Mouse (Mus musculus) MEL (cell line): ENCODE results near the gene Papss2. TPM values are rescaled to one million over a fixed set of nuclear protein-coding genes. Genes with fewer than 3 reads are reported as not detected.

Experiments
- DNase-seq: peaks from one replicate; pipeline ENCODE4 v3.0.0; 2011; ENCODE audit warnings: low read depth, low spot score
- H3K27ac ChIP-seq: 2 replicates; pipeline ENCODE4 v1.5.1; 2012; ENCODE audit warnings: low read depth, mild to moderate bottlenecking, control low read depth, low read length, moderate library complexity; ENCODE audit not compliant: control insufficient read depth
- H3K27me3 ChIP-seq, 2 experiments: fragments of 150-350 bp in 1 of 2; sonication (generic) in 1 of 2; 2 replicates each; pipeline ENCODE4 v1.6.1; 2012; ENCODE audit warnings: low read length in 2 of 2, mild to moderate bottlenecking in 2 of 2, improper control_type of control experiment in 1 of 2, moderate library complexity in 1 of 2; ENCODE audit not compliant: insufficient read depth in 2 of 2, control insufficient read depth in 1 of 2
- H3K36me3 ChIP-seq, 2 experiments: 2 replicates each; pipeline ENCODE4 v1.6.1; 2012 to 2014; ENCODE audit warnings: low read length in 2 of 2, improper control_type of control experiment in 1 of 2, inconsistent platforms in 1 of 2, mild to moderate bottlenecking in 1 of 2; ENCODE audit not compliant: insufficient read depth in 2 of 2, control insufficient read depth in 1 of 2
- H3K4me1 ChIP-seq, 2 experiments: fragments of 150-350 bp in 1 of 2; sonication (generic) in 1 of 2; 2 replicates each; pipeline ENCODE4 v1.6.1; 2012; ENCODE audit warnings: low read length in 2 of 2, improper control_type of control experiment in 1 of 2, mild to moderate bottlenecking in 1 of 2; ENCODE audit not compliant: insufficient read depth in 2 of 2, control insufficient read depth in 1 of 2
- H3K4me3 ChIP-seq, 2 experiments: fragments of 150-350 bp in 1 of 2; sonication (generic) in 1 of 2; 2 replicates each; pipeline ENCODE4 v1.5.1; 2012; ENCODE audit warnings: low read depth in 2 of 2, low read length in 2 of 2, mild to moderate bottlenecking in 2 of 2, moderate library complexity in 2 of 2, control low read depth in 1 of 2, improper control_type of control experiment in 1 of 2; ENCODE audit not compliant: control insufficient read depth in 1 of 2, insufficient read depth in 1 of 2
- H3K79me2 ChIP-seq: 2 replicates; pipeline ENCODE4 v1.6.1; 2012; ENCODE audit warnings: mild to moderate bottlenecking, low read length, moderate library complexity; ENCODE audit not compliant: control insufficient read depth, poor library complexity, insufficient read depth
- H3K9ac ChIP-seq: 2 replicates; pipeline ENCODE4 v1.6.1; 2012; ENCODE audit warnings: low read depth, mild to moderate bottlenecking, control low read depth, low read length, moderate library complexity; ENCODE audit not compliant: control insufficient read depth, poor library complexity, severe bottlenecking
- H3K9me3 ChIP-seq: fragments of 150-350 bp; sonication (generic); replicated peaks from 2 replicates; pipeline ENCODE4 v1.6.1; 2012; ENCODE audit warnings: mild to moderate bottlenecking, low read length, improper control_type of control experiment, moderate library complexity; ENCODE audit not compliant: insufficient read depth
- BHLHE40 ChIP-seq: IDR thresholded peaks from 2 replicates; pipeline ENCODE4 v1.6.1; 2012; ENCODE audit warnings: low read depth, mild to moderate bottlenecking, inconsistent platforms, low read length, improper control_type of control experiment, borderline replicate concordance
- E2F4 ChIP-seq: IDR thresholded peaks from 2 replicates; pipeline ENCODE4 v1.6.1; 2011; ENCODE audit warnings: low read depth, low read length, improper control_type of control experiment, borderline replicate concordance
- ELF1 ChIP-seq: IDR thresholded peaks from 2 replicates; pipeline ENCODE4 v1.6.1; 2014; ENCODE audit warnings: low read depth, mild to moderate bottlenecking, inconsistent platforms, low read length, improper control_type of control experiment, moderate library complexity
- EP300 ChIP-seq, 2 experiments: IDR thresholded peaks; 2 replicates each; pipeline ENCODE4 v1.6.1; 2011; ENCODE audit warnings: improper control_type of control experiment in 2 of 2, low read length in 2 of 2, low read depth in 1 of 2, mild to moderate bottlenecking in 1 of 2
- MAFK ChIP-seq: IDR thresholded peaks from 2 replicates; pipeline ENCODE4 v1.6.1; 2011; ENCODE audit warnings: low read depth, mild to moderate bottlenecking, low read length, improper control_type of control experiment, borderline replicate concordance
- MAX ChIP-seq: IDR thresholded peaks from 2 replicates; pipeline ENCODE4 v1.6.1; 2011; ENCODE audit warnings: low read length, improper control_type of control experiment
- MAZ ChIP-seq: IDR thresholded peaks from 2 replicates; pipeline ENCODE4 v1.6.1; 2012; ENCODE audit warnings: low read depth, mild to moderate bottlenecking, inconsistent platforms, low read length, improper control_type of control experiment
- MXI1 ChIP-seq: IDR thresholded peaks from 2 replicates; pipeline ENCODE4 v1.6.1; 2011; ENCODE audit warnings: mild to moderate bottlenecking, low read depth, low read length, improper control_type of control experiment
- NELFE ChIP-seq: IDR thresholded peaks from 2 replicates; pipeline ENCODE4 v1.6.1; 2011; ENCODE audit warnings: low read depth, low read length, improper control_type of control experiment
- POLR2A ChIP-seq, 2 experiments: IDR thresholded peaks; 2 replicates each; pipeline ENCODE4 v1.6.1; 2011 to 2012; ENCODE audit warnings: low read length in 2 of 2, mild to moderate bottlenecking in 2 of 2, control low read depth in 1 of 2, improper control_type of control experiment in 1 of 2, low read depth in 1 of 2, moderate library complexity in 1 of 2; ENCODE audit not compliant: control insufficient read depth in 1 of 2, insufficient read depth in 1 of 2, poor library complexity in 1 of 2
- RAD21 ChIP-seq: IDR thresholded peaks from 2 replicates; pipeline ENCODE4 v1.6.1; 2011; ENCODE audit warnings: mild to moderate bottlenecking, low read depth, low read length, improper control_type of control experiment
- RCOR1 ChIP-seq: IDR thresholded peaks from 2 replicates; pipeline ENCODE4 v1.6.1; 2012; ENCODE audit warnings: low read depth, mild to moderate bottlenecking, inconsistent platforms, low read length, improper control_type of control experiment
- SIN3A ChIP-seq: IDR thresholded peaks from 2 replicates; pipeline ENCODE4 v1.6.1; 2012; ENCODE audit warnings: low read length, improper control_type of control experiment, inconsistent platforms
- TCF12 ChIP-seq: IDR thresholded peaks from 2 replicates; pipeline ENCODE4 v1.6.1; 2014; ENCODE audit warnings: low read depth, mild to moderate bottlenecking, inconsistent platforms, low read length, improper control_type of control experiment, moderate library complexity
- UBTF ChIP-seq: IDR thresholded peaks from 2 replicates; pipeline ENCODE4 v1.6.1; 2012; ENCODE audit warnings: low read depth, mild to moderate bottlenecking, inconsistent platforms, low read length, improper control_type of control experiment, moderate library complexity, borderline replicate concordance; ENCODE audit not compliant: insufficient read depth
- USF2 ChIP-seq, 2 experiments: IDR thresholded peaks; 2 replicates each; pipeline ENCODE4 v1.6.1; 2011 to 2012; ENCODE audit warnings: improper control_type of control experiment in 2 of 2, low read length in 2 of 2, borderline replicate concordance in 1 of 2, inconsistent platforms in 1 of 2, low read depth in 1 of 2, mild to moderate bottlenecking in 1 of 2; ENCODE audit not compliant: insufficient read depth in 1 of 2
- ZC3H11A ChIP-seq: IDR thresholded peaks from 2 replicates; pipeline ENCODE4 v1.6.1; 2012; ENCODE audit warnings: low read depth, mild to moderate bottlenecking, inconsistent platforms, low read length, improper control_type of control experiment
- ZKSCAN1 ChIP-seq: IDR thresholded peaks from 2 replicates; pipeline ENCODE4 v1.6.1; 2012; ENCODE audit warnings: low read depth, mild to moderate bottlenecking, inconsistent platforms, low read length, improper control_type of control experiment, moderate library complexity
- ZMIZ1 ChIP-seq: IDR thresholded peaks from 2 replicates; pipeline ENCODE4 v1.6.1; 2012; ENCODE audit warnings: low read depth, mild to moderate bottlenecking, inconsistent platforms, low read length, improper control_type of control experiment, moderate library complexity
- ZNF384 ChIP-seq: IDR thresholded peaks from 2 replicates; pipeline ENCODE4 v1.6.1; 2012; ENCODE audit warnings: low read depth, mild to moderate bottlenecking, inconsistent platforms, low read length, improper control_type of control experiment
- polyA plus RNA-seq, 2 experiments: library from polyadenylated mRNA; stranded (reverse) in 1 of 2; unstranded in 1 of 2; fragments of >175 nt in 1 of 2; fragments of >200 nt in 1 of 2; gene quantifications; 2 replicates each; pipeline versions ENCODE4 v1.2.1 to v1.2.4; 2012; ENCODE audit warnings: low replicate concordance in 2 of 2, low read depth in 1 of 2; ENCODE audit not compliant: insufficient read length in 2 of 2, insufficient read depth in 1 of 2, missing spikeins in 1 of 2
- total RNA-seq: library from RNA; depleted of rRNA; stranded (reverse); fragments of 300-350 nt; gene quantifications from 2 replicates; pipeline ENCODE4 v1.2.3, GENCODE M21; 2012

The Papss2 gene
- total and polyA plus RNA-seq, 3 experiments = 1.7 to 2.6 TPM; not detected in 1

GRCm38 (mm10) chr19:32626768-32627331, 31.3 kb downstream of the Papss2 start:
- DNase-seq = no peak
- Histone ChIP-seq H3K9ac (no peak overlapping the region), H3K36me3 (no peaks in the 10 kb centered on the region), H3K4me3 (no peak overlapping the region), H3K4me1 (no peaks in the 10 kb centered on the region; a peak in 1 of 4 replicates), H3K27me3 (no peaks in the 10 kb centered on the region), H3K79me2 (no peaks in the 10 kb centered on the region), H3K9me3 (no peaks in the 10 kb centered on the region), H3K27ac (no peak overlapping the region)
- TF ChIP-seq RAD21 (no peak), ZKSCAN1 (no peak), SIN3A (no peak), MAZ (no peak)

- Histone ChIP-seq H3K27ac (no peak overlapping the region), H3K4me3 (no peak overlapping the region), H3K79me2 (no peaks in the 10 kb centered on the region), H3K9ac (no peak overlapping the region), H3K36me3 (no peaks in the 10 kb centered on the region), H3K27me3 (no peaks in the 10 kb centered on the region), H3K9me3 (no peaks in the 10 kb centered on the region), H3K4me1 (no peaks in the 10 kb centered on the region; a peak in 1 of 4 replicates)
- TF ChIP-seq BHLHE40 = no peak
- no peak for TF ChIP-seq E2F4
- TF ChIP-seq ZMIZ1 = no peak
- no peak for TF ChIP-seq ELF1
- TF ChIP-seq ZC3H11A = no peak
- no peak for TF ChIP-seq NELFE
- no peak for TF ChIP-seq MXI1
- TF ChIP-seq EP300 (IDR thresholded peaks at IDR 0.05; ENCODE audit: low read depth in 1 of 2, low read length in 2 of 2) = no peak
- DNase-seq = no peak
Measured at GRCm38 (mm10) chr19:32627631-32628030, 32.0 kb downstream of the Papss2 start.

GRCm38 (mm10) chr19:32628572-32629132, 33.1 kb downstream of the Papss2 start:
- Histone ChIP-seq H3K79me2 (no peaks in the 10 kb centered on the region), H3K9ac (no peak overlapping the region), H3K9me3 (no peaks in the 10 kb centered on the region), H3K36me3 (no peaks in the 10 kb centered on the region), H3K27ac (no peak overlapping the region), H3K4me3 (no peak overlapping the region), H3K4me1 (no peaks in the 10 kb centered on the region), H3K27me3 (no peaks in the 10 kb centered on the region)
- no peak for DNase-seq
- TF ChIP-seq ELF1 (no peak), ZNF384 (no peak), TCF12 (no peak), NELFE (no peak), MXI1 (no peak), UBTF (no peak), MAX (no peak), USF2 (IDR thresholded peaks at IDR 0.05; ENCODE audit: borderline replicate concordance in 1 of 2, insufficient read depth in 1 of 2, low read depth in 1 of 2, low read length in 2 of 2) (no peak), ZMIZ1 (no peak), RCOR1 (no peak), E2F4 (no peak), MAFK (no peak), BHLHE40 (no peak), POLR2A (IDR thresholded peaks at IDR 0.05; ENCODE audit: control insufficient read depth in 1 of 2, insufficient read depth in 1 of 2, low read depth in 1 of 2, low read length in 2 of 2, poor library complexity in 1 of 2) (no peak)
